Comparison of ENCODE assay signal across 8 mouse cellular contexts in genomic region chr5:112280151-112280550, GRCm38 (mm10). TPM values are rescaled to one million over a fixed set of nuclear protein-coding genes. Genes with fewer than 3 reads are reported as not detected.
A peak's percentile ranks its signal among the peaks of the same experiment; 100 is the strongest.
DNase-seq lines count a peak whose midpoint lies in the region; ATAC-seq and TF ChIP-seq lines count a peak whose summit lies in the region.
"Had no signal": no experiment of that assay in that cellular context is flagged by ENCODE, and none has a peak within 500 bp of the region (broad histone marks: within the 10 kb centered on the region; RNA-seq: fewer than 3 reads in every experiment).

No protein-coding gene starts in this region.

- H3K9ac ChIP-seq in heart, embryonic 13.5 days, result peak overlapping the region; percentile 24; the same call in 1 of the 2 replicates
- H3K9ac ChIP-seq: hindbrain, embryonic 12.5 days had no signal

- no peak for TF ChIP-seq POLR2A in bone marrow macrophage, adult 2 months (IDR thresholded peaks at IDR 0.05; ENCODE audit: borderline replicate concordance, low read depth, low read length)

- DNase-seq in layer of hippocampus, adult 2 months (ENCODE audit: low spot score in 2 of 2), result no peak
- no peak for DNase-seq in layer of hippocampus, postnatal 10 days (ENCODE audit: low spot score in 2 of 2)
- DNase-seq in urinary bladder, adult 18-20 months (ENCODE audit: low spot score in 2 of 2), result no peak
- DNase-seq in left cerebral cortex, adult 11 months (ENCODE audit: low spot score), result no peak

- H3K27ac ChIP-seq in layer of hippocampus, adult 2 months, result peak overlapping the region; percentile 77
- H3K27ac ChIP-seq in bone marrow macrophage, adult 2 months (ENCODE audit: insufficient read depth, low read depth, low read length), result peak overlapping the region; percentile 86
- peak overlapping the region; percentile 34; the same call in 1 of the 2 replicates for H3K27ac ChIP-seq in heart, embryonic 13.5 days (replicated peaks)
- H3K27ac ChIP-seq: hindbrain, embryonic 12.5 days had no signal

- 54% methylated on average over 7 of the region's 7 CpGs for WGBS in heart, embryonic 13.5 days

- TF ChIP-seq CTCF in layer of hippocampus, adult 2 months (conservative IDR thresholded peaks at IDR 0.05), result no peak
- TF ChIP-seq CTCF in bone marrow macrophage, adult 2 months (IDR thresholded peaks at IDR 0.05; ENCODE audit: low read depth, low read length), result no peak

- H3K4me2 ChIP-seq in heart, embryonic 13.5 days, result peak overlapping the region; percentile 80; the same call in 1 of the 2 replicates
- H3K4me2 ChIP-seq: hindbrain, embryonic 12.5 days had no signal

- H3K27me3 ChIP-seq in heart, embryonic 13.5 days (replicated peaks), result no peaks in the 10 kb centered on the region
- H3K27me3 ChIP-seq: hindbrain, embryonic 12.5 days had no signal

- peaks cover 74% of the 10 kb centered on the region for H3K4me1 ChIP-seq in bone marrow macrophage, adult 2 months (ENCODE audit: control insufficient read depth, insufficient read depth, low read length)
- H3K4me1 ChIP-seq in heart, embryonic 13.5 days, result peaks cover 86% of the 10 kb centered on the region

- H3K9me3 ChIP-seq in heart, embryonic 13.5 days, result no peaks in the 10 kb centered on the region
- H3K9me3 ChIP-seq: hindbrain, embryonic 12.5 days had no signal

- no peak for ATAC-seq in heart, embryonic 13.5 days (ENCODE audit: extremely low read depth, insufficient number of reproducible peaks, low FRiP score, low TSS enrichment)
- peak; percentile 39 for ATAC-seq in megakaryocyte progenitor cell, adult 5-6 weeks (replicated peaks; ENCODE audit: poor library complexity)

- no peak overlapping the region for H3K4me3 ChIP-seq in layer of hippocampus, adult 2 months
- H3K4me3 ChIP-seq in bone marrow macrophage, adult 2 months (ENCODE audit: insufficient read depth, low read length), result peak overlapping the region; percentile 40
- no peak overlapping the region for H3K4me3 ChIP-seq in heart, embryonic 13.5 days
- H3K4me3 ChIP-seq: hindbrain, embryonic 12.5 days had no signal

- H3K36me3 ChIP-seq in heart, embryonic 13.5 days, result no peaks in the 10 kb centered on the region
- H3K36me3 ChIP-seq: hindbrain, embryonic 12.5 days had no signal

RNA-seq across cellular contexts. Expression of gene Tpst2, which starts 3.7 kb away (rescaled TPM):
- 10 to 100 TPM; 45.3 to 45.4 TPM for total RNA-seq in layer of hippocampus, adult 2 months (2021)
- 10 to 100 TPM; 34.0 to 38.9 TPM for total RNA-seq in layer of hippocampus, postnatal 10 days (2021)
- polyA plus RNA-seq in bone marrow macrophage, adult 2 months (2012; ENCODE audit: insufficient read depth, insufficient read length, missing spikeins), result 42.1 and 50.1 TPM in 2 replicates
- 36.8 and 37.5 TPM in 2 replicates for polyA plus RNA-seq in heart, embryonic 13.5 days (2015; fragmentation: Nextera tagmentation; extraction: Ambion mirVana)
- 22.6 and 29.6 TPM in 2 replicates for total RNA-seq in megakaryocyte progenitor cell, adult 5-6 weeks (2015)
- total RNA-seq in megakaryocyte progenitor cell, adult 5-6 weeks (2017), result 31.4 and 45.3 TPM in 2 replicates

RNA-seq across cellular contexts. Expression of gene Crybb1, which starts 24.5 kb away (rescaled TPM):
- 1 to 10 TPM; 6.4 to 7.8 TPM for total RNA-seq in layer of hippocampus, adult 2 months (2021)
- 10 to 100 TPM; 11.3 to 12.4 TPM for total RNA-seq in layer of hippocampus, postnatal 10 days (2021)
- not detected in 2 replicates for polyA plus RNA-seq in bone marrow macrophage, adult 2 months (2012; ENCODE audit: insufficient read depth, insufficient read length, missing spikeins)
- 1.2 and 2.2 TPM in 2 replicates for polyA plus RNA-seq in heart, embryonic 13.5 days (2015; fragmentation: Nextera tagmentation; extraction: Ambion mirVana)
- total RNA-seq in megakaryocyte progenitor cell, adult 5-6 weeks (2015), result not detected in 2 replicates
- total RNA-seq in megakaryocyte progenitor cell, adult 5-6 weeks (2017), result not detected in 2 replicates

RNA-seq across cellular contexts. Expression of gene Cryba4, which starts 27.8 kb away (rescaled TPM):
- total RNA-seq in layer of hippocampus, adult 2 months (2021), result 1 to 10 TPM; 1.0 to 1.5 TPM
- total RNA-seq in layer of hippocampus, postnatal 10 days (2021), result 1 to 10 TPM in 1 of 2 experiments, under 1 TPM in 1; 0.94 to 2.4 TPM
- polyA plus RNA-seq in bone marrow macrophage, adult 2 months (2012; ENCODE audit: insufficient read depth, insufficient read length, missing spikeins), result 3.0 and 4.7 TPM in 2 replicates
- polyA plus RNA-seq in heart, embryonic 13.5 days (2015; fragmentation: Nextera tagmentation; extraction: Ambion mirVana), result 1.6 and 1.9 TPM in 2 replicates
- not detected in 2 replicates for total RNA-seq in megakaryocyte progenitor cell, adult 5-6 weeks (2015)
- total RNA-seq in megakaryocyte progenitor cell, adult 5-6 weeks (2017), result not detected in 2 replicates

RNA-seq across cellular contexts. Expression of gene Tfip11, which starts 46.0 kb away (rescaled TPM):
- 10 to 100 TPM; 40.6 to 40.8 TPM for total RNA-seq in layer of hippocampus, adult 2 months (2021)
- total RNA-seq in layer of hippocampus, postnatal 10 days (2021), result 10 to 100 TPM; 30.9 to 33.4 TPM
- 26.4 and 28.4 TPM in 2 replicates for polyA plus RNA-seq in bone marrow macrophage, adult 2 months (2012; ENCODE audit: insufficient read depth, insufficient read length, missing spikeins)
- polyA plus RNA-seq in heart, embryonic 13.5 days (2015; fragmentation: Nextera tagmentation; extraction: Ambion mirVana), result 17.8 and 19.4 TPM in 2 replicates
- total RNA-seq in megakaryocyte progenitor cell, adult 5-6 weeks (2015), result 12.9 and 16.2 TPM in 2 replicates
- total RNA-seq in megakaryocyte progenitor cell, adult 5-6 weeks (2017), result 12.9 and 20.1 TPM in 2 replicates

Comparison
In these comparisons a context has a peak if more than half of its experiments do, and no peak if none do; other contexts are left out.
1. H3K27ac ChIP-seq: peak in every context shown above with its lines; median percentile 86 in bone marrow macrophage, adult 2 months; 77 in layer of hippocampus, adult 2 months; 34 in heart, embryonic 13.5 days.
2. RNA of gene Crybb1, which starts 24.5 kb away (total RNA-seq): 11.3 to 12.4 TPM in layer of hippocampus, postnatal 10 days and 6.4 to 7.8 TPM in layer of hippocampus, adult 2 months; not detected in megakaryocyte progenitor cell, adult 5-6 weeks; every median in the first group is over 4 times any median in the second.